Mouse (Mus musculus): Measurements from ENCODE around the gene A730061H03Rik. TPM values are rescaled to one million over a fixed set of nuclear protein-coding genes. Genes with fewer than 3 reads are reported as not detected.

The A730061H03Rik gene
- total RNA-seq, 1 experiment from 2014 or later, result not detected

- ATAC-seq (replicated peaks; ENCODE audit: insufficient number of reproducible peaks, low FRiP score, low TSS enrichment, poor library complexity, severe bottlenecking), result no peak
These were observed 1.3 kb downstream of the A730061H03Rik start for GRCm38 (mm10) chr14:55558740-55559448.

DNA sequence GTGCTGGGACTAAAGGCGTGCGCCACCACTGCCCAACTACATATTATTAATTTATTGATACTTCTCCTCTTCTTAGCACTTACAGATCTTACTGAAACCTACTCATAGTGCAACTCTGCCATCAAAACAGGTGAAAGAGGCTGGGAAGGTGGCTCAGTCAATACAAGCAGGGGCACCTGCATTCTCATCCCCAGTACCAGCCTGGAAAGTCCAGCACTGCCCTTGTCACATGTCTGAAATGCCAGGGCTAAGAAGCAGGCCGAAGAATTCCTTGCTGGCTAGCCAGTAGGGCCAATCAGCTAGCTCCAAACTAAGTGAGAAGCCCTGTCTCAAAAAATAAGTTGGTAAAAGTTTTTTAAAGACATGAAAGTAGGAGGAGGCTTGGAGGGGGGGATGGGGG lies 2.6 kb downstream of the A730061H03Rik start:
- no peak for ATAC-seq (replicated peaks; ENCODE audit: insufficient number of reproducible peaks, low FRiP score, low TSS enrichment, poor library complexity, severe bottlenecking)

DNA sequence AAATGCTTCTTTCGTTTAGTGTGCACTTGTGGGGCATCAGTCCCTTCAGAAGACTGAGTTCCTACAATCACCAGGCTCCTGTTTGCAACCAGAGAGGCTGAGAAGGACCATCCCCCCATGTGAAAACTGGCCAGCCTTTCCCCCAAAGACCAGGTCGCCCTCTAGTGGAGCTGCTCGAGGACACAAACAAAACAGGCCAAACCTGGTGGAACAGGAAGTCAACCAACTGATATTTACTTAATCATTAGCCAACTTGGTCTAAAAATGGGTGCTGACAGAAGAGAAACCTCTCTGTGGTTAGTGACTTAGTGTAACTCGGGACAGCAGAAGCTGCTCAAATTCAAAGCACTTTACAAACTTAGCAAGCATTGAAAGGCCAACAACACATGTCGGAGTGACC lies 3.2 kb downstream of the A730061H03Rik start:
- ATAC-seq (replicated peaks; ENCODE audit: insufficient number of reproducible peaks, low FRiP score, low TSS enrichment, poor library complexity, severe bottlenecking), result peak; percentile 64

DNA sequence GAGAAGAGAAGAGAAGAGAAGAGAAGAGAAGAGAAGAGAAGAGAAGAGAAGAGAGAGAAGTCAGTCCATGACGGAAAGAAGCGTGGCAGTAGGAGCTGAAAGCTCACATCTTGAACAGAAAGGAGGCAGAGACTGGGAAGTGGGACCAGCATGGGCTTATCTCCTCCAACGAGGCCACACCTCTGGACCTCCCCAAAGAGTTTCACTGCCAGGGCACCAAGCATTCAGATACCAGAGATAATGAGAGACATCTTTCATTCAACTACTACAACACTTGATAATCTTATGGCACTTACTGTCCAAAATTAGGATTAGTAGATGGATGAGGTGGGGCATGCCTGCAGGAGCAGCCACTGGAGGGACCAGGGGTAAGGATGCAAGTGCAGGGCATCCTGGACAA lies 4.4 kb downstream of the A730061H03Rik start:
- no peak for ATAC-seq (replicated peaks; ENCODE audit: insufficient number of reproducible peaks, low FRiP score, low TSS enrichment, poor library complexity, severe bottlenecking)

- no peak for ATAC-seq (replicated peaks; ENCODE audit: insufficient number of reproducible peaks, low FRiP score, low TSS enrichment, poor library complexity, severe bottlenecking)
These were observed 5.6 kb downstream of the A730061H03Rik start for GRCm38 (mm10) chr14:55554635-55555034.

DNA sequence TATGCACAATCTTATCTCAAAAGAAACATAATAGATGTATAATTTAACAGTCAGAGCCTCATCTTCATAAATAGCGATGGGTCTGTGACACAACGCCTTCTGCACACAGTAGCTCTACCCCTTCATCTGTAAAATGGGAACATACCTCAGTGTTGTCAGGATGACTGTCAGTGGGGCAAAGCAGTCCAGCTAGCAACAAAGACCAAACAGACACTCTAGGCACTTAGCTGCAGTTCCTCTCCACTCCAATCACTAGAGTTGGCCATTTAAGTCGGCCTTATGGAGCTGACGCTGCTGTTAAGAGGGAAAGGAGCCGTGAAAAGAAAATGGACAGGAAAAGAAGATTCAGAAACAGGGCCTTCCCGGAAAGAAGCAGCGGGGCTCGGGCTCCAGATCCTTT lies 8.4 kb downstream of the A730061H03Rik start:
- ATAC-seq (replicated peaks; ENCODE audit: insufficient number of reproducible peaks, low FRiP score, low TSS enrichment, poor library complexity, severe bottlenecking), result no peak

- ATAC-seq (replicated peaks; ENCODE audit: insufficient number of reproducible peaks, low FRiP score, low TSS enrichment, poor library complexity, severe bottlenecking), result no peak
These were observed 8.9 kb downstream of the A730061H03Rik start for GRCm38 (mm10) chr14:55551347-55551746.

DNA sequence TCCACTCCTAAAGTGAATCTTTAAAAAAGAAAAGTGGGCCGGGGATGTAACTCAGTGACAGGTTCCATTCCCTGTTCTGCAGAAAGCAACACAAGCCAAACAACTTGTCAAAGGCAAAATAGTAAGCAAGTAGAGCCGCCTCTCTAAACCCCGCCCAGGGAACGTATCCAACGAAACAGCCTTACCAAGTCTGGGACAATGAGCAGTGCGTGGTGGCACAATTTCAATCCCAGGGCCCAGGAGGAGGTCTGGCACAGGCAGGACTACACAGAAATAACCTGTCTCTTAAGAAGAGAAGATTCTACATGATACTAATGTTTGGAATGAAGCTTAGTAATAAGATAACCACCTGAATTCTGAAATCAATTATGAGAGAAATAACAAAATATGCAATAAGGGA lies 10.0 kb downstream of the A730061H03Rik start:
- ATAC-seq (replicated peaks; ENCODE audit: insufficient number of reproducible peaks, low FRiP score, low TSS enrichment, poor library complexity, severe bottlenecking), result no peak

DNA sequence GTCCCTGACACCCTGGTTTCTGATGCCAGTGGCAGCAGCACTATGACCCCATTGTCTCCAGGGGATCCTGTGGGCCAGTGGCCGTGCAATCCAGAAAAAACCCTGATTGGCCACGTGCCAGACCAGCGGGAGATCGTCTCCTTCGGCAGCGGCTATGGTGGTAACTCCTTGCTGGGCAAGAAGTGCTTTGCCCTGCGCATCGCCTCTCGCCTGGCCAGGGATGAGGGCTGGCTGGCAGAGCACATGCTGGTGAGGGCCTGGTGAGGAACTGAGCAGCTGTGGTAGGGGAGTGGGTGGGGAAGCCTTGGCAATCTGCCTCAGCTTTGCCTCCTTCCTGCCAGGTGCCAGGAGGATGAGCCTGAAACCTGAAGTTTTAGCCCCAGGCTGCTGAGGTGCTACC lies 15.9 kb downstream of the A730061H03Rik start:
- no peak for ATAC-seq (replicated peaks; ENCODE audit: insufficient number of reproducible peaks, low FRiP score, low TSS enrichment, poor library complexity, severe bottlenecking)

- no peak for ATAC-seq (replicated peaks; ENCODE audit: insufficient number of reproducible peaks, low FRiP score, low TSS enrichment, poor library complexity, severe bottlenecking)
These were observed 17.9 kb downstream of the A730061H03Rik start for GRCm38 (mm10) chr14:55542268-55542667.

GRCm38 (mm10) chr14:55540787-55541321 lies 19.4 kb downstream of the A730061H03Rik start:
- no peak for ATAC-seq (replicated peaks; ENCODE audit: insufficient number of reproducible peaks, low FRiP score, low TSS enrichment, poor library complexity, severe bottlenecking)

DNA sequence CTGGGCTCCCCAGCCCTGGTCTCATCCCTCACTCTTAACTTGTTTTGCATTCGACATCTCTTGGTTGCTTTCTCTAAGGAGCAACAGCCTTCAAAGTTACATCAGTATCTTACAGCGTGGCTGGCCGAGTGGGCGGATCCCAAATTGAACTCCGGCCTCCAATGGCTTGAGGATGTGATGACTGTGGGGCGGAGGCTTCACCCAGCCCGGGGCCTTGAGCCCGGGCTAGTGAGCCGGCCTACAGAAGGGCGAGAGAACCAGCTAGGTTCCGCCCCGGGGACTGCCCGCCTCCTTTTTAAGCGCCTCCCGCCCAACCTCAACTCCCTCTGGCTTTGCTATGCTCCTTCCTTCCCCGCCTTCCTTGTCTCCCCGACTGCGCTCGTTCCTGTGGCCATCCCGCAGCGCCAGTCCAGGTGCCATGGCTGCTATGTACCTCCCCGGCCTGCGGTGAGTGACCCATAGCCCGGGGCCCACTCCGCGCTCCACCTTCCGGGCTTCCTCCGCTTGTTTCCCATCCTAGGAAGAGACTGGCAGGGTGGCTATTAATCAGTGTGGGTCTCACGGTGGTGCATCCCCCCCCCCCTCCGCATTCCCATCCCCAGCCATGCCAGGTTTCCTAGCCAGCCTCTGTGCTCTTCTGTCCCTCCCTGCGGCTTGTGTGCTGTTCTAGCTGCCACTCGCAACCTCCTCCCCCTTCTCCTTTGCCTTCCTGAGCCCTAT lies 20.0 kb downstream of the A730061H03Rik start, which contains the start of gene Pck2:
Gene Pck2, plus strand, starts transcription at position 200 of the 720 bp plus-strand sequence.
- ATAC-seq (replicated peaks; ENCODE audit: insufficient number of reproducible peaks, low FRiP score, low TSS enrichment, poor library complexity, severe bottlenecking), result peak; percentile 95

DNA sequence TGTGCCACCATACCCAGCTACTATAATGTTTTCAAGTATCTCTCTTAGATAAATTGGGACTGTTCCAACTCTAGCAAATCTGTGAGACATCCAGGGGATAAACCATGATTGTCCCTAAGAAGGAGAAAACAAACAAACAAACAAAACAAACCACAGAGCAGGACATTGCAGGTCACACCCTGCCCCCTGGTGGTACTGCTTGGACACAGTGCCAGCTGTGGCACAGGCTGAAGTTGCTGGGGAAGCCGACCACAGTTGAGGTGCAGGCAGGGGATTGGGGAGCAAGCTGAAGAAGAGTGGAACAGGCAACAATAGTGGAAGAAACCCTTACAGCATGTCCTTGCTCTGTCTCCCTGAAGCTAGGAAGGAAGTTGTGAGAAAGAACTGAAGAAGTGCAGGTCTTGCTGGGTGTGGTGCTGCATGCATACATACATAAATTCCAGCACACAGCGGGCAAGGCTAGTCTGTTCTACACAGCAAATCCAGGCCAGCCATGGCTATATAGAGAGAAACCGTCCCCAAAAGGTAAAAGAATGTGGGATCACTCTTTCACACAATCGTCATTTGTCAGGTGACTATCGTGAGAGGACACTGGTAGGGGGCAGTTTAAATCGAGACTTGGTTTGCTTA lies 24.0 kb downstream of the A730061H03Rik start:
- ATAC-seq (replicated peaks; ENCODE audit: insufficient number of reproducible peaks, low FRiP score, low TSS enrichment, poor library complexity, severe bottlenecking), result peak; percentile 44; the same call in 1 of the 2 replicates

- ATAC-seq (replicated peaks; ENCODE audit: insufficient number of reproducible peaks, low FRiP score, low TSS enrichment, poor library complexity, severe bottlenecking), result 0 out of 2 replicates have a peak, but pooled peaks have one; percentile 66
These were observed 32.3 kb downstream of the A730061H03Rik start for GRCm38 (mm10) chr14:55527940-55528339.

DNA sequence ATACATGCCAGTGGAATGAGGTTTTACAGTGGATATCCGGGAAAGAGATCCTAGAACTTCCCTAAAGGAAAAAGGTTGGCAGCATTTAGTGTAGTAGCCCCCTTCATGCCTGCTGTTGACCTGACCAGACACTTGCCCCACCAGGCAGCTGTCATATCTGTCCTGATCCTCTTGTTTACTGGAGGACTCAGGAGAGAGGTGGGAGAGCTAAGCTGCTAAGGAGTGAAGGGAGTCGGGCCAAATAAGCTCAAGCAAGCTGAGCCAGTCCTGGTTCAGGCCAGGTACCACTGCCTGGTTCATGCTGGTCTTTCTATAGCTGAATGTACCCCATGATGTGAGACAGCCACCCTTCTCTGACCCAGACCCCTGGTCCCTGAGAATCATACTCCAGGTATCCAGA lies 33.5 kb downstream of the A730061H03Rik start:
- no peak for ATAC-seq (replicated peaks; ENCODE audit: insufficient number of reproducible peaks, low FRiP score, low TSS enrichment, poor library complexity, severe bottlenecking)

GRCm38 (mm10) chr14:55524785-55525184 lies 35.4 kb downstream of the A730061H03Rik start, which contains the start of gene Nrl:
TSS of gene Nrl (minus strand) at chr14:55524981.
- no peak for ATAC-seq (replicated peaks; ENCODE audit: insufficient number of reproducible peaks, low FRiP score, low TSS enrichment, poor library complexity, severe bottlenecking)

DNA sequence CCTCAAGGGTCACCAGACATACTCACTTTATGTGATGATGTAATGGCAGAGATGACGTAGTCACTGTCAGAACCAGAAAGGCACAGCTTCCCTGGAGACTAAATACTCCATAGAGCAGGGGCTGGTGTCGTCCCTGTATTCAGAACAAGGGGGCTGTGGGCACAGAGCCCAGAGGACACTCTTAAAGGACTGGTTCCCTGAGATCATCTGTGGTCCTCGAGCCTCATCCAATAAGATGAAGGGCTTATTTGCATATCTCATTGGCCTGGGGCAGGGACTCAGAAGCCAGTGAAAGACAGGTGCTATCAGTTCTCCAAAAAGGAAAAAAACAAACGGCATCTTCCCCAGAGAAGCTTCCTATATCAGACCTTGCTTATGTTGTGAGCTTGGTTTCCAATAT lies 36.1 kb downstream of the A730061H03Rik start:
- ATAC-seq (replicated peaks; ENCODE audit: insufficient number of reproducible peaks, low FRiP score, low TSS enrichment, poor library complexity, severe bottlenecking), result no peak

DNA sequence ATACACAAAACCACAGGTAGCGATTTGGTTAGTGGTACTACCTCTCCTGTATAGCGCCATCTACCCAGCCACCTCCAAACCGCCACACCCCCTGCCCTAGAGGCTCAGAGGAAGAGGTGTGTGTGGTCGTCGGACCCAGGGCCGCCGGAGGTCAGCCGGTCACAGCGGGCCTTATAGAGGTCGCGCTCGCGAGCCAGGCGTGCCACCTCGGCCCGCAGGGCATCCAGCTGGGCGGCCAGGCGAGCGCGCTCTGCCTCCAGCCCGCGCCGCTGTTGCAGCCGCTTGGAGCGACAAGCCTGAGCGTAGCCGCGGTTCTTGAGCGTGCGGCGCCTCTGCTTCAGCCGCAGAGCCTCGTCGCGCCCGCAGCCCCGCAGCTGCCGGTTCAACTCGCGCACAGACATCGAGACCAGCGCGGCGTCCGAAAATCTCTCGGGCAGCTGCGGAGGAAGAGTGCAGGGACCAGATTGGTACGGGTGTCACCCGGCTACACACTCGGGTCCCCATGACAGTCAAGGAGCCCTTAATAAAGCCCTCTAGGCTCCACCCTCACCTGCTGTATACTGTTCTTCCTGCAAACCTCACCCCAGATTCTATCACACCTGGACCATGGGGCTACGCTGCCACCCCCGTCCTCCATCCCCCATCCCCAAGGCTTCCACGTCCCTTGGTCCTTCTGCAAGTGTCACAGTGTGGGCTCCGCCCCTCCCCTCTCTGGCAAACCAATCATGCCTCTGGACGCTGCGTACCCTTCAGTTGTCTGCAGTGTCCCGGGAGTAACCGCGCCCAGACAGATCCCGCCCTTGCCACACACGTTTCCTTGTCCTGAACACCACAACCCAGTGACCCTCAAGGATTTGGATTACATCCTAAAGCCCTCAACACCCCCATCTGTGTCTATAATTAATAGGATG lies 39.5 kb downstream of the A730061H03Rik start:
- no peak for ATAC-seq (replicated peaks; ENCODE audit: insufficient number of reproducible peaks, low FRiP score, low TSS enrichment, poor library complexity, severe bottlenecking)
